Mouse (Mus musculus) limb, embryonic 15.5 days (tissue): Measurements from ENCODE around the gene Lce1c. TPM values are rescaled to one million over a fixed set of nuclear protein-coding genes. Genes with fewer than 3 reads are reported as not detected.
"Not testable (repeated sequence)": the region's sequence is repeated elsewhere in the genome, so short reads cannot be mapped to it uniquely, and the experiment has no call there.

Experiments used
- ATAC-seq: fragments of 200-750 bp; cut with Nextera tagmentation; 2 replicates; pipeline ENCODE4 v1.8.0; 2017; ENCODE audit warnings: low read depth, moderate TSS enrichment; ENCODE audit not compliant: insufficient number of reproducible peaks, low FRiP score, low TSS enrichment
- H3K27ac ChIP-seq: fragments of 300-500 bp; sonication (generic); 2 replicates; pipeline ENCODE4 v1.5.1; 2015; ENCODE audit warnings: moderate library complexity, mild to moderate bottlenecking, inconsistent platforms
- H3K27me3 ChIP-seq: fragments of 300-500 bp; sonication (generic); 2 replicates; pipeline ENCODE4 v1.6.1; 2015; ENCODE audit warnings: inconsistent platforms
- H3K36me3 ChIP-seq: fragments of 300-500 bp; sonication (generic); 2 replicates; pipeline ENCODE4 v1.6.1; 2015; ENCODE audit warnings: inconsistent platforms
- H3K4me1 ChIP-seq: fragments of 300-500 bp; sonication (generic); 2 replicates; pipeline ENCODE4 v1.6.1; 2015; ENCODE audit warnings: inconsistent platforms
- H3K4me2 ChIP-seq: fragments of 300-500 bp; sonication (generic); 2 replicates; pipeline ENCODE4 v1.6.1; 2015; ENCODE audit warnings: mild to moderate bottlenecking, inconsistent platforms
- H3K4me3 ChIP-seq: fragments of 300-500 bp; sonication (generic); 2 replicates; pipeline ENCODE4 v1.5.1; 2015; ENCODE audit warnings: mild to moderate bottlenecking, inconsistent platforms
- H3K9ac ChIP-seq: fragments of 300-500 bp; sonication (generic); 2 replicates; pipeline ENCODE4 v1.6.1; 2015; ENCODE audit warnings: inconsistent platforms
- H3K9me3 ChIP-seq: fragments of 300-500 bp; sonication (generic); 2 replicates; pipeline ENCODE4 v1.6.1; 2016; ENCODE audit warnings: inconsistent platforms
- WGBS: fragments of 180-500 bp; shearing (Covaris S2); methylation state at CpG from one replicate; pipeline ENCODE4 v1.1.7; 2015; 5-methylcytosine and 5-hydroxymethylcytosine counted together
- polyA plus RNA-seq: library from polyadenylated mRNA; unstranded; fragments of >200 nt; fragmentation: Nextera tagmentation; extraction: Ambion mirVana; gene quantifications from 2 replicates; pipeline ENCODE4 v1.2.1, GENCODE M21; 2015

The Lce1c gene
- 2.9 and 15.4 TPM in 2 replicates for polyA plus RNA-seq

DNA sequence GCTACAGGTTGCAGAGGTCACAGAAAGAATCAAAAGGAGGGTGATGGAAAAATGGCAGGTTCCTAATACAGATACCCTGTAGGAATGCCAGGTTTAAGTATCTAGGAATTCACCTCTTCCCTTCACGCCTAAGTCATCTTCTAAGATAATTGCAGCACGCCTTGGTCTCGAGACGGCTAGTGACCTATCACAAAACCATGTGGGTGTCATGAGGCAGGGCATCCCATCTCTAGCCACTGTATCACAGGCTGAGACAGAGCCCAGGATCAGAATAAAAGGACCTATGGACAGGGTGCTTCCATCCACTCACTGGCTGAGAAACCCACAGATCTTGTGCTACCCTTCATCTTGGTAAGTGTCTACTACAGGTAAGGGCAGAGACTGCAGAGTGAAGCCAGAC, at the start of gene Lce1c:
Gene Lce1c (plus strand): TSS at position 301 of the 400 bp plus-strand sequence.
- 83% methylated on average over 4 of the region's 4 CpGs for WGBS
- Histone ChIP-seq H3K4me2 (no peak within 1 kb of the TSS), H3K4me1 (no peaks in the 10 kb centered on the region), H3K36me3 (no peaks in the 10 kb centered on the region), H3K4me3 (no peak within 1 kb of the TSS), H3K9ac (no peak within 1 kb of the TSS), H3K9me3 (no peaks in the 10 kb centered on the region), H3K27ac (no peak within 1 kb of the TSS), H3K27me3 (no peaks in the 10 kb centered on the region)
- ATAC-seq = no peak

DNA sequence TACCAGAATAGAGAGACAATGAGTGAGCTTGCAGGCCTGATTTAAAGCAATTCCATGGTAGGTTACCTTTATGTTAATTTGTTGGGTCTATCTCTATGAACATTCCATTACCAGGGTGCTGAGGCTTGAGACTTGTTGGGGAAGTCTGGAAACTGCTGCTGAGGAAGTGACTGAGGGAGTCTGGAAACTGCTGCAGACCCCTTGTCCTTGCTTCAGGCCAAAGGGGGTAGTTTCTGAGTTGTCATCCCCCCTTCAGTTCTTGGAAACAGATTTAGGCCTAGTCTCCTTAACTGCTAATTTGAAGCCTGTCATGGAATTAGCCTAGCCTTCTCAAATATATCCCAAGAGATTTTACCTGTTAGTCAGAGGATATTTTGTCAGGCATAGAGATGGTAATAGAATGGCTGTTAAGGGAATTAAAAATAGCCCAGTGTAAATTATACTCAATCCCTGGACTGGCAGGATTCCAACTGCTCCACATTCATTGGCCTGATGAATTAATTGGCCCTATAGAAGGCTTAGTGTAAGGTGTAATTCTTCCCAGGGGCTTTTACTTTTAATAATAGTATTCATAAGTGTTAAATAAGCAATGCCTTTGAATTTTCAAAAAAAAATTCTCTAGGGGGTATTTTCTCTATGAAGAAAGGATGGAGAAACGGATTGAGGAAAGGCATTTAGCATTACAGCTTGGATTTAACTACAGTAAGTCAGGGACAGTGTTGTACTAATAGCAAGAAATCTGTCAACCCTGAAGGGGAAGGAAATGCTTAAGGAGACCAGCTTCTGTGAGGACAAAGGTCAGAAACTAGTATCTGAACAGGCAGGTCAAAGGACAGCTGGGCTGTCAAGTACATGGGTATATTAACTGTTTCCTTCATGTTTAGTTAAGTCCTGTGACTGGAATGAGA, 41.0 kb upstream of the Lce1c start:
- Histone ChIP-seq H3K27me3 (no peaks in the 10 kb centered on the region), H3K4me3 (no peak overlapping the region), H3K9me3 (no peaks in the 10 kb centered on the region), H3K4me2 (no peak overlapping the region), H3K27ac (no peak overlapping the region), H3K4me1 (no peaks in the 10 kb centered on the region), H3K9ac (no peak overlapping the region), H3K36me3 (no peaks in the 10 kb centered on the region)
- ATAC-seq = no peak
- WGBS = 28% methylated on average over 1 of the region's 1 CpGs

DNA sequence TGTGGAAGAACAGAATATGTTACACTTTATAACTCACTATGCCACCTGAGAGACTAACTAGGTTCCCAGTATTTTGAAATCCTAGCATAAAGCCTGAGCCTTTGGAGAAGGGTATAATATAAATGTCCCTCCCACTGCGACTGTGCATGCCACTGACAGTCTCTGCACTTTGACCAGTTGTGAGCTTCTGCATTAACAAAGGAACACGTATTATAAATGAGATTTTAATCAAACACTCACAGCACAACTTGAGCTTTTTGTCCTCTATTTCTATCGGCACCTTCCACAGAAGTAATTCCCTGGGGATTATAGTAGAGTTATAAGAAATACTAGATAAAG, 40.4 kb upstream of the Lce1c start:
- no peak overlapping the region for H3K4me3 ChIP-seq
- H3K4me2 ChIP-seq = no peak overlapping the region
- H3K4me1 ChIP-seq = no peaks in the 10 kb centered on the region
- H3K27me3 ChIP-seq = no peaks in the 10 kb centered on the region
- no peak overlapping the region for H3K27ac ChIP-seq
- no peaks in the 10 kb centered on the region for H3K9me3 ChIP-seq
- 73% methylated on average over 3 of the region's 3 CpGs for WGBS
- no peaks in the 10 kb centered on the region for H3K36me3 ChIP-seq
- no peak for ATAC-seq
- no peak overlapping the region for H3K9ac ChIP-seq

DNA sequence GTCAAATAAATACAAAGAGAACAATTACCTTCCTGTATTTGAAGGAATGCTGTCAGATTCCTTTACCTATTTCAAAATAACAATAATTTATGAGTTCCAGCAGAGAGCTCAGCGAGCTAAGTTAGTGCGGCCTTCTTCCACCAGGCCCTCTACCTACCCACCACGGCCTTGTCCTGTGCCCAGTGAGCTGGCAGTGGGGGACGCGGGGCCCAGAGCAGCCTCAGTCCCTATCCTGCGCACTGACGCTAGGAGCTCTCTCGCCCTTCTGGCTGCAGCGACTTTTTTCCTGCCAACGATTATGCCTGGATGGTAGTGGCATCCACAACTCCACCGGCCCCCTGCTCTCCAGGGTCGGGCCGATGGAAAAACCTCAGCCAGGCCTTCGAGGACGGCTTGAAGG, 39.2 kb upstream of the Lce1c start:
- no peaks in the 10 kb centered on the region for H3K4me1 ChIP-seq
- H3K9ac ChIP-seq = no peak overlapping the region
- H3K9me3 ChIP-seq = no peaks in the 10 kb centered on the region
- no peak overlapping the region for H3K4me2 ChIP-seq
- H3K27ac ChIP-seq = no peak overlapping the region
- H3K36me3 ChIP-seq = no peaks in the 10 kb centered on the region
- no peaks in the 10 kb centered on the region for H3K27me3 ChIP-seq
- no peak for ATAC-seq
- WGBS = 88% methylated on average over 15 of the region's 15 CpGs
- H3K4me3 ChIP-seq = no peak overlapping the region

DNA sequence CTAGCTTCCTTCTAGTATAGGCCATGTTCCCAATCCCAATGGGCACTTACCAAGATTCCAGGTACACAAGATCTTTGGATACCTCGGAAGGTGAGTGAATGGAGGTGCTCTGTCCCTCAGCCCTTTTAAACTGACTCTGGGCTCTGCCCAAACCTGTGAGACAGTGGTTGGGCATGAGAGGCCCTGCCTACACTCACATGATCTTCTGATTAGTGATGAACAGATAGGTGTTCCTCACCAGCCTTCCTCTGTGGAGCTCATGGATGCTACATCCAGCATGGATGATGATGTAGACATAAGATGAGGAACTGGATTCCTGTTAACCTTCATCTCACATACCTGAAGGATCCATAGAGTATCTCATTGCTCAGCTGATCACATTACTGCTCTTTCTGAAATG, 30.8 kb upstream of the Lce1c start, which contains the start of gene Lce1a1:
Gene Lce1a1 (minus strand): TSS at position 101 of the 400 bp plus-strand sequence.
- Histone ChIP-seq H3K27ac (no peak within 1 kb of the TSS), H3K4me1 (no peaks in the 10 kb centered on the region), H3K9me3 (no peaks in the 10 kb centered on the region), H3K4me3 (no peak within 1 kb of the TSS), H3K9ac (no peak within 1 kb of the TSS), H3K27me3 (no peaks in the 10 kb centered on the region), H3K36me3 (no peaks in the 10 kb centered on the region), H3K4me2 (no peak within 1 kb of the TSS)
- ATAC-seq = no peak
- 88% methylated on average over 1 of the region's 1 CpGs for WGBS

DNA sequence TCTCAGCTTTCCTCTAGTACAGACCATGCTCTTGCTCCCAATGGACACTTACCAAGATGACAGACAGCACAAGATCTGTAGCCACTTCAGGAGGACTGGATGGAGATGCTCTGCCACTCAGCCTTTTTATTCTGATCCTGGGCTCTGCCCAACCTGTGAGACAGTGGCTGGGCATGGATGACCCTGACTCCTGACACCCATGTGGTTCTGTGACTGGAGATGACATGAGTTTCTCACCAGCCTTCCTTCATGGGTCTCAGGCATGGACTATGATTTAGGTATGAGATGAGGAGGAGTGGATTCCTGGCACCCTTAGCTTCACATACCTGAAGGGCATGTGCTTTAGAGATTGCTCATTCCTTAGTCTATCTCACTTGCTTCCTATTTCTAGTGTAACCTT, 22.2 kb upstream of the Lce1c start, which contains the start of gene Lce1b:
Gene Lce1b (minus strand): TSS at position 101 of the 400 bp plus-strand sequence.
- no peak within 1 kb of the TSS for H3K4me2 ChIP-seq
- no peaks in the 10 kb centered on the region for H3K27me3 ChIP-seq
- ATAC-seq = no peak
- no peak within 1 kb of the TSS for H3K9ac ChIP-seq
- no peaks in the 10 kb centered on the region for H3K36me3 ChIP-seq
- H3K4me1 ChIP-seq = no peaks in the 10 kb centered on the region
- H3K9me3 ChIP-seq = no peaks in the 10 kb centered on the region
- no peak within 1 kb of the TSS for H3K27ac ChIP-seq
- no peak within 1 kb of the TSS for H3K4me3 ChIP-seq

DNA sequence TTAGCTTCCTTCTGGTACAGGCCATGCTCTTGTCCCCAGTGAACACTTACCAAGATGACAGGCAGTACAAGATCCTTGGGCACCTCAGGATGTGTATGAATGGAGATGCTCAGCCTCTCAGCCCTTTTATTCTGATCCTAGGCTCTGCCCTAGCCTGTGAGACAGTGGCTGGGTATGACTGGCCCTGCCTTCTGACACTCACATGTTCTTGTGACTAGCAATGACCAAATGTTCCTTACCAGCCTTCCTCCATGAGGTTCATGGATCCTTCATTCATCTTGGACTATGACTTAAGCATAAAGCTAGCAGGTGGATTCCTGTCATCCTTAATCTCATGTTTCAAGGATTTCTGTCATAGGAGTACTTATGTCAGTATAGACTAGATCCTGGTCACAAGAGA, 8.8 kb upstream of the Lce1c start, which contains the start of gene Lce1a2:
Gene Lce1a2 (minus strand): TSS at position 101 of the 400 bp plus-strand sequence.
- ATAC-seq = no peak
- H3K9me3 ChIP-seq = no peaks in the 10 kb centered on the region
- no peaks in the 10 kb centered on the region for H3K27me3 ChIP-seq
- no peaks in the 10 kb centered on the region for H3K36me3 ChIP-seq
- no peak within 1 kb of the TSS for H3K4me2 ChIP-seq
- no peak within 1 kb of the TSS for H3K27ac ChIP-seq
- no peaks in the 10 kb centered on the region for H3K4me1 ChIP-seq
- no peak within 1 kb of the TSS for H3K4me3 ChIP-seq
- H3K9ac ChIP-seq = no peak within 1 kb of the TSS

DNA sequence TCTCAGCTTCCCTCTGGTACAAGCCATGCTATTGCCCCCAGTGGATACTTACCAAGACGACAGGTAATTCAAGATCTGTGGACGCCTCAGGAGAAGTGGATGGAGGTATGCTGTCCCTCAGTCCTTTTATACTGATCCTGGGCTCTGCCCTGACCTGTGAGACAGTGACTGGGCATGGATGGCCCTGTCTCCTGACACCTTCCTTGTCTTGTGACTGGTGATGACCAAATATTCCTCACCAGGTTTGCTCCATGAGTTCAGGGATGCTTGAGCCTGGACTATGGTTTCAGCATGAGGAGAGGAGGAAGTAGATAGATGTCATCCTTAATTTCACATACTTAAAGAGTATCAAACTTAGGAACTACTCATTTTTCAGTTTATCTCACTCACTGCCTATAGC, 8.1 kb downstream of the Lce1c start, which contains the start of gene Lce1d:
Gene Lce1d (minus strand): TSS at position 101 of the 400 bp plus-strand sequence.
- no peak for ATAC-seq
- H3K9ac ChIP-seq = no peak within 1 kb of the TSS
- H3K27me3 ChIP-seq = no peaks in the 10 kb centered on the region
- H3K9me3 ChIP-seq = no peaks in the 10 kb centered on the region
- WGBS = 41% methylated on average over 2 of the region's 2 CpGs
- H3K4me2 ChIP-seq = no peak within 1 kb of the TSS
- H3K27ac ChIP-seq = no peak within 1 kb of the TSS
- no peaks in the 10 kb centered on the region for H3K36me3 ChIP-seq
- H3K4me1 ChIP-seq = no peaks in the 10 kb centered on the region
- H3K4me3 ChIP-seq = no peak within 1 kb of the TSS

DNA sequence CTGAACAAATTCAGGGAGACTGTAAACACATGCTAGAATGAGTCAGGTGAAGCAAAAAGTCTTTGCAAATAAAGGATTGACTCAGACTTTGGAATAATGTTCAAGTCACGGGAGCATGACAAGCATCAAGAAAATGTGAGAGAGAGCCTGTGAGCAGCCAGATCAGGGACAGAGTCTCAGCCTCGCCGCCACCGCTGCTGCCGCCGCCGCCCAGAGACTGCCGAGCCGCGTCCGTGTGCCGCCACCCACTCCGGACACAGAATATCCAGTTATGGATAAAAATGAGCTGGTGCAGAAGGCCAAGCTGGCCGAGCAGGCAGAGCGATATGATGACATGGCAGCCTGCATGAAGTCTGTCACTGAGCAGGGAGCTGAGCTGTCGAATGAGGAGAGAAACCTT, 10.1 kb downstream of the Lce1c start:
- not testable (repeated sequence) for H3K9me3 ChIP-seq, H3K36me3 ChIP-seq, H3K9ac ChIP-seq, H3K27ac ChIP-seq, ATAC-seq, H3K4me3 ChIP-seq, H3K4me1 ChIP-seq, H3K4me2 ChIP-seq, H3K27me3 ChIP-seq
- WGBS = 80% methylated on average over 16 of the region's 16 CpGs

DNA sequence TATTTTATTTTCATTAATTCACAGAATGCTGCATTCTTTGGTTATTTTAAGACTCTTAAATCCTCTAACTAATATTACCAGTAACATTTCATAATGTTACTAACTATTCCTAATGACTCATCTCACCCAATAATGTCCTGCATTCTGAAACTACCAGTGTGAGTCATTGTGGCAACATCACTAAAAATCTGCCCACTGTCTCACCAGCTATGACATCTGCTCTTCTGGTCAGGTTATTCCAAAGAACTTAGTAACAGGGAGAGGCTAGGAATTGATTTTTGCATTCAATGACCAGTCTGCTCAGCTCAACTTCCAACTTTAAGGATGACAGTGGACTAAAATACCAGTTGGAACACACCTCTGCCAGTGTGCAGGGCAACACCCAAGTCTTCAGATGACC, 12.6 kb downstream of the Lce1c start:
- H3K27me3 ChIP-seq = no peaks in the 10 kb centered on the region
- H3K36me3 ChIP-seq = no peaks in the 10 kb centered on the region

DNA sequence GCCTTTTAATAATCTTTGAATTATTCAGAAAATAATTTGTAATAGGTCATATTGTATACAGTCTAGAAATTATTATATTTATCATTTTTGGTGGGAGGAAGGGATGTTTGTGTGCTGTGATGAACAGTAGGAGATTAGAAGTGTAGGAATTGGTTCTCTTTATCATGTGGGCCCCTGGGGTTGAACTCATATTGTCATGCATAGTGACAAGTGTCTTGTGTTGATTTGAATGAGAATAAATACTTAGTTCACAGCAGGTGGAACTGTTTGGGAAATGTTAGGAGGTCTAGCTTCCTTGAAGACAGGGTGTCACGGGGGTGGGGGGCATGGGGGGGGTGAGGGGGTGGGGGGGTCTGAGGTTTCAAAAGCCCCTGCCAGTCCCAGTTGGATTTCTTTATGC, 15.6 kb downstream of the Lce1c start:
- H3K9ac ChIP-seq = no peak overlapping the region
- WGBS = 14% methylated on average over 1 of the region's 1 CpGs
- no peaks in the 10 kb centered on the region for H3K9me3 ChIP-seq
- no peak overlapping the region for H3K27ac ChIP-seq
- H3K36me3 ChIP-seq = no peaks in the 10 kb centered on the region
- H3K27me3 ChIP-seq = no peaks in the 10 kb centered on the region
- H3K4me1 ChIP-seq = no peaks in the 10 kb centered on the region
- no peak overlapping the region for H3K4me3 ChIP-seq
- no peak overlapping the region for H3K4me2 ChIP-seq
- no peak for ATAC-seq

More for the DNA sequence above, 12.6 kb downstream of the Lce1c start:
- ATAC-seq = no peak
- Histone ChIP-seq H3K4me2 (no peak overlapping the region), H3K4me1 (no peaks in the 10 kb centered on the region), H3K9ac (no peak overlapping the region), H3K27ac (no peak overlapping the region), H3K9me3 (no peaks in the 10 kb centered on the region), H3K4me3 (no peak overlapping the region)

DNA sequence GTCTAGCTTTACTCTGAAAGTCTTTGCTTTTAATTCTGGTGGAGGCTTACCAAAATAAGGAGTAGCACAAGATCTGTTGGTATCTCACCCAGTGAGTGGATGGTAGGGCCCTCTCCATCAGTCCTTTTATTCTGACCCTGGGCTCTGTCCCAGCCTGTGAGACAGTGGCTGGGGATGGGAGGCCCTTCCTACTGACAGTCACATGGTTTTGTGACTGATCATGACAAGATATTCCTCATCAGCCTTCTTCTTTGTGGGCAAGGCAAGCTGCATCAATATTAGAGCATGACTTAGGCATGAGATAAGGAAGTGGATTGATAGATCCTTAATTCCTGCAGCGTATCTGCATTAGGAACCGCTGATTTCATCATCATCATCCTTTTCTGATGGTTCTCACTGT, 29.9 kb downstream of the Lce1c start, which contains the start of gene Lce1e:
Gene Lce1e (minus strand): TSS at position 101 of the 400 bp plus-strand sequence.
- Histone ChIP-seq H3K4me1 (no peaks in the 10 kb centered on the region), H3K9me3 (no peaks in the 10 kb centered on the region), H3K4me2 (no peak within 1 kb of the TSS), H3K9ac (no peak within 1 kb of the TSS), H3K27me3 (no peaks in the 10 kb centered on the region), H3K4me3 (no peak within 1 kb of the TSS), H3K36me3 (no peaks in the 10 kb centered on the region), H3K27ac (no peak within 1 kb of the TSS)
- WGBS = 81% methylated on average over 2 of the region's 2 CpGs
- ATAC-seq = no peak
